Mouse (Mus musculus): ENCODE data around the gene Utrn. TPM values are rescaled to one million over a fixed set of nuclear protein-coding genes. Genes with fewer than 3 reads are reported as not detected.
A peak's percentile ranks its signal among the peaks of the same experiment; 100 is the strongest.

Utrn gene
- total RNA-seq, 1 experiment from 2014 or later: 84.1 TPM

- no peak for ATAC-seq (ENCODE audit: extremely low read depth, insufficient number of reproducible peaks, low FRiP score, poor library complexity, severe bottlenecking)
Observed at GRCm38 (mm10) chr10:12876426-12876825, 7.3 kb upstream of the Utrn start.

- ATAC-seq (ENCODE audit: extremely low read depth, insufficient number of reproducible peaks, low FRiP score, poor library complexity, severe bottlenecking): no peak
Observed at GRCm38 (mm10) chr10:12875410-12875809, 6.2 kb upstream of the Utrn start.

DNA sequence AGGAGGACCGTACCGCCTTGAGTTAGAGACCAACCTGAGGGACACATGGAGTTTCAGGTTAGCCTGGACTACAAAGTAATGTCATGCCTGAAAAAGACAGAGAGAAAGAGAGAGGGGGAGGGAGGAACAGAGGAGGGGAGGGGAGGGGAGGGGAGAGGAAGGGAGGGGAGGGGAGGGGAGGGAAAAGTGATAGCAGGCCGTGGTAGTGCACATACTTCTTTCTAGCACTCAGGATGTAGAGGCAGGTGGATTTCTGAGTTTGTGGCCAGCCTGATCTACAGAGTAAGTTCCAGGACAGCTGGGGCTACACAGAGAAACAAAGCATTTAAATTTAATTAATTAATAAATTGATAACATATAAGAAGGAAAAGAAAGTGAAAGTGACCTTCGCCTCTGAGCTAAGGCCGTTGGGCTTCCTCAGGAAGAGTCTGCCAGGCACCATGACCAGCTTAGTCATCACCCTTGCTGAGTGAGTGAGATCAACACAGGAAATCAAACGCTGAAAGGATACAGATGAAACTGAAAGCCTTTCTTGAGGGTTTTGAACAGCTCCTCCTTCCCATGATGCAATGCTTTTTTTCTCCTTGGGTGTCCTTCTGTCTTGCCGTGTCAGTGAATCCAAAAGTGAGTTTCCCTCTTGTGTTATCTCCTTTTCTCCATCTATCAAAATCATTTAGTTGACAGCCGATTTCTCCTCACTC is 5.6 kb upstream of the Utrn start:
- peak; percentile 92 for ATAC-seq (ENCODE audit: extremely low read depth, insufficient number of reproducible peaks, low FRiP score, poor library complexity, severe bottlenecking)

- ATAC-seq (ENCODE audit: extremely low read depth, insufficient number of reproducible peaks, low FRiP score, poor library complexity, severe bottlenecking): no peak
Observed at GRCm38 (mm10) chr10:12869846-12870245, 681 bp upstream of the Utrn start.

- peak; percentile 58 for ATAC-seq (ENCODE audit: extremely low read depth, insufficient number of reproducible peaks, low FRiP score, poor library complexity, severe bottlenecking)
Observed at GRCm38 (mm10) chr10:12868189-12869028, 756 bp downstream of the Utrn start.

DNA sequence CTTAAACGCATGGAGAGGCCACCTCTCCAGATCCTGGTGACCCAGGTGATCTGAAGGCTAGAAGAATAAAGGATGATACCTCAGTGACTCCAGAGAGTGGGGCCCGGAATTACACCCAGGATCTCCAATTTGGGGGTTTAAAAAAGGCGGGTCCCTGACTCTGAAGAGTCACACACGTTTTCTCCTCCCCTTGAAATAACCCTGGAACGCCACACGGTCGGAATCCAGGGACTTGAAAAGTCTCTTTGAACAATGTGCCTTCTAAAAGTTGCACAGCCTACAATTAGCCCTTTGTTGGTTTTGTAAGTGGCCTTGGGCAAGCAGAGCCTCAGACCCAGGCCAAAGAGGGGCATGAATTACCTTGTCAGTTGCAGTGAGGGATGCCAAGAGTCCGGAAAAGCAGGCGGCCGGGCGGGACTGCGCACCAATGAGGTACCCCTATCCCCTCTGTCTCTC is 1.4 kb downstream of the Utrn start:
- ATAC-seq (ENCODE audit: extremely low read depth, insufficient number of reproducible peaks, low FRiP score, poor library complexity, severe bottlenecking): no peak

GRCm38 (mm10) chr10:12866971-12867732 is 2.0 kb downstream of the Utrn start:
- peak; percentile 84 for ATAC-seq (ENCODE audit: extremely low read depth, insufficient number of reproducible peaks, low FRiP score, poor library complexity, severe bottlenecking)

DNA sequence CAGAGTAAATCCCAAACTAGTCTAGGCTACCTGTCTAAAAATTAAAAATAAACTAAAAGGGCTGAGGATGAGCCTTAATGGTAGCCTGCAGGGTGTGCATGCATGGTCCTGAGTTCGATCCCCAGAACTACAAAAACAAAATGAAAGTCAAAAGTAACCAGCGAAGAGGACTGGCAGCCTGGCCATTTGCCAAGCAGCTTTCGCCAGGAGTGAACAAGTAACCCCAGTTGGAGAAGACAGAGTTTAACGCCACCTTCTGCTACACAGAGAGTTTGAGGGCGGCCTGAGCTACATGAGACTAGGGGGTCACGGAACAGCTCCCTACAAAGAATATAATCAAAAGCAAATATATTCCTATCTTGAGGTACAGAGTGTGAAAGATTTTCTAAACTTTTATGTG is 4.0 kb downstream of the Utrn start:
- ATAC-seq (ENCODE audit: extremely low read depth, insufficient number of reproducible peaks, low FRiP score, poor library complexity, severe bottlenecking): no peak

DNA sequence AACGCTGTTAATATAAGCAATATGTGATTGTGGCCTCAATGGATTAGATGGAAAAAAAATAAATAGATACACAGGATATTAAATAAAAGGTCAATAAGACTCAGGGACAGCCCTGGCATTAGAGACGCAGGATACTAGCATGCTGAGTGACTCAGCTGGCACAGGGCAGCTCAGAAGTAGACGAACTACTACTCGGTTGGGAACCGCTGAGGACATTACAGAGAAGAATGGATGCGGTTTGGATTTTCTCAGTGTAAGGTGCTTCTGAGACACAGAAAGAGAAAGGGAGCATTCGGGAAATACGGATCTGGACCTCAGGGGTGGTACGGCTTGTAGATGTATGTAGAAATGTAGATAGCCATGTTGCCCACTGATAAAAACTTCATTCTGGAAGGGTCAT is 5.6 kb downstream of the Utrn start:
- no peak for ATAC-seq (ENCODE audit: extremely low read depth, insufficient number of reproducible peaks, low FRiP score, poor library complexity, severe bottlenecking)

DNA sequence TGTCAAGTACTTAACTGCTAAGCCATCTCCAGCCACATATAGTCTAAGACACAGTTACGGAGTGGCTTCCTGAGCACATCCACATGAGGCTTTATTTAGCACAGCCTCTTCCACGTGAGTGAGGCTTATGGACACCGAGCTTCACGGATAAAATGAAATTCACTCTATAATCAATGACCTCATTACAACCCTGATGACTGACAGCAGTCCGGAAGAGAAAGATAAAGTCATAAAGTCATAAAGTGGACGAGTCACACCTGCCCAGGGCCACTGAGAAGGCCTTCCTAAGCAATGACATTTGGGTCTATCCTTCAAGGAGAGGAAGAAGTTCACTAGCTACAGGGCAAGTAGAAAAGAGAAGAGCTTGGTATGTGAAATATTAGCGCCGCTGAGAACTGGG is 7.1 kb downstream of the Utrn start:
- ATAC-seq (ENCODE audit: extremely low read depth, insufficient number of reproducible peaks, low FRiP score, poor library complexity, severe bottlenecking): no peak

DNA sequence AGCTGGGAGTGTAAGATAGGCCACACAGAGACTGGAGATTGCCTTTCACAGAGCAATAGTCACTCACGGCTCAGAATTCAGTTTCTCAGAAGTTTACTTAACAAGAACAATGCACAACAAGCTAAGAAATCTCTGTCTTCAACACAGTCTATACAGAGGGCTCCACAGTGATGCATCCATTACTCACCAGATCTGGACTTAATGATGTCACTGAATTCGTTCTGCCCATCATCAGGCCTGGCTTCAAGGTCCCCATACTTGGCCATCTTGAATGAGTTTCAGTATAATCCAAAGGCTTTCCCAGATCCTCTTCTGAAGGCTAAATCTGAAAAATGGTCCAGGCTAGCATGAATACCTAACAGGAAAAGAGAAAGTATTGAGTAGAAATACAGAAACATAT is 7.8 kb downstream of the Utrn start:
- no peak for ATAC-seq (ENCODE audit: extremely low read depth, insufficient number of reproducible peaks, low FRiP score, poor library complexity, severe bottlenecking)

DNA sequence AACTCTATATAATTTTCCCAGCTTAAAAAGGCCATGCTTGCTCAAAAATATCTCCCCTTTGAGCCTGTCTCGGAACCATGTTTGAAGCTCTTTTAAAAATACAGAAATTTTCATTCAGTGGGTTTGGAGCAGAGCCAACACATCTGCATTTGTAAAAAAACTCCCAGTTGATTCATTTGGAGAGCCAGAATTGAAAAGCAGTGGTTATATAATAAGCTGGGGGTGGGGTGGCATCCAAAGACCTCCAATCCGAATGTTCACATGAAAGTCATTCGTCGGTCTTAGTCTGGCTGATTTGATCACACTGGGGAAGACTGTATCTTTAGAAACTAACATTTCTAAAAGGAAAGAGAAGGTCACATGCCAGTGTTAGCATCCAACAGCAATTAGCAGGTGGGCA is 8.4 kb downstream of the Utrn start:
- no peak for ATAC-seq (ENCODE audit: extremely low read depth, insufficient number of reproducible peaks, low FRiP score, poor library complexity, severe bottlenecking)

DNA sequence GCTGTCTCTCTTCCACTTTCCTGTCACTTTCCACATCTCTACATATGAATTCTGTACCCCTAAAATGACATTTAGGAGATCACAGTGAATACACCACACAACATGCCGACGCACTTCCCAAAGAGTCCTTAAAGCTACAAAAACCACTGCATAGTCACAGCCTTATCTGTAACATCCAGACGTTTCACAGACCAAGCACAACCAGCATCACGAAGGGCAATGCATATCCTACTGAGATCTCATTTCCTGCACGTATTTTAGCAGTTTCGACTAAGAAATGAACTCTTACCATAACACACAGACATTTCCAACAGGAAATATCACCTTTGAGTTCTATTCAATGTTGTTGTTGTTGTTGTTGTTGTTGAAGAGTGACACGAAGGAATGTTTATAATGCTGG is 8.8 kb downstream of the Utrn start:
- no peak for ATAC-seq (ENCODE audit: extremely low read depth, insufficient number of reproducible peaks, low FRiP score, poor library complexity, severe bottlenecking)

GRCm38 (mm10) chr10:12858017-12858416 is 11.1 kb downstream of the Utrn start:
- no peak for ATAC-seq (ENCODE audit: extremely low read depth, insufficient number of reproducible peaks, low FRiP score, poor library complexity, severe bottlenecking)

GRCm38 (mm10) chr10:12854298-12854697 is 14.9 kb downstream of the Utrn start:
- ATAC-seq (ENCODE audit: extremely low read depth, insufficient number of reproducible peaks, low FRiP score, poor library complexity, severe bottlenecking): no peak

GRCm38 (mm10) chr10:12853776-12854175 is 15.4 kb downstream of the Utrn start:
- ATAC-seq (ENCODE audit: extremely low read depth, insufficient number of reproducible peaks, low FRiP score, poor library complexity, severe bottlenecking): no peak

DNA sequence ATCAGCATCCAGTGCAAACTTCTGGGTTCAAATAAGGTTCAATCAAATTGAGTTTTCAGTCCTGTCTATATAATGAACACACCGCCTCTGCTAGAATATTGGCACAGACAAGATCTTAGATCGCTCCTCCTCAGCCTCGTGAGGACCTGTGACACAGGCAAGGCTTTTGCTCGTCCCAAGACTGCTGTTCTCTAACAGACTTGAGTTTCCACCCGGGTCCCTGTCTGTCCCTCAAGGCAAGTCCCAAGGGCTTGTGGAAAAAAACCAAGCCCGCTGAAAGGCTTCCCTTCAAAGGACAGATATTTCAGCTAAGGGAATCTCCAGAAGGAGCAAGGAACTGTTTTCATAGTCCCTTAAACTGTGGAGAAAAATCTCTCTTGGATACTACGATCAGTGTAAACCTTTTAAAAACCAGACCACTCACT is 16.0 kb downstream of the Utrn start:
- ATAC-seq (ENCODE audit: extremely low read depth, insufficient number of reproducible peaks, low FRiP score, poor library complexity, severe bottlenecking): no peak

DNA sequence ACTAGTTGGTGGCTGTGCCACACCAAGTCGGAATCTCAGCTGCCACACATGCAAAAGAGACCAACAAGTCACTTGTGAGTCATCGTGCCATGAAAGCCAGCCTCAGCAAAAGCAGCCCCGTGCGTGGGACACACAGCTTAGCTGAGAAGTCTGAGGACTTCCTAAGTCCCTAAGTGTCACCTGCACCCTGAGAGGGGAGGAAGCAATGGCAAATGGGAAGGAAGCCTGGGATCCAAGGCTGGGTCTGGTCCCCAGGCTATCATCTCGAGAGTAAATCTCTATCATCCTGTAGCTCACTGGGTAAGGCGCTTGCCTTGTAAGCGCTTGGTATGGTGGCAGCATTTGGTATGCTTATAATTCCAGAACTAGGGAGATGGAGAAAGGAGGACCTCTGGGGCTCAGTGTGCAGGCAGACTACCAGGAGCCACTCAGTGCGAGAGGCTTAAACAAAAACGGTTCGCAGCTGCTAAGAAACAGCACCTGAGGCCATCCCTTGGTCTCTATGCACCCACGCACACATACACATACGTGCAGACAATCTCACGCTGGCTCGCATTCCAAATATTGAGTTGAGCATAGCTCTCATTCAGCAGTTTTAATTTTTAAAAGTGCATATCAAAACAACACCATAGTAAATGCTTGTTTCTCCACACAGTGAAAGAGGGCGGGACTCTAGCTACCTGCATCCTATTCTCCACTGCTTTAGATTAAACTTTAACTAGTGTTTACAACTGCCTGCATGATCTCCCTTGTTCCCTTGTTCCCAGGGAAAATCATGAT is 16.6 kb downstream of the Utrn start:
- ATAC-seq (ENCODE audit: extremely low read depth, insufficient number of reproducible peaks, low FRiP score, poor library complexity, severe bottlenecking): no peak
